Mouse (Mus musculus) spleen, adult 2 months (tissue): ENCODE measurements at regions not wholly inside any gene's neighbourhood (a gene's known extent, or its start where the extent isn't known, plus 50 kb on each side); places are given as distances from the start of the nearest gene placed in this dataset.

Experiments
- DNase-seq, 2 experiments: peaks; one replicate each; pipeline versions ENCODE4 v3.0.0 to v3.0.0-alpha.2; 2012 to 2021; ENCODE audit warnings: low spot score in 2 of 2, low read depth in 1 of 2
- H3K27ac ChIP-seq: fragments of 200-500 bp; 2 replicates; pipeline ENCODE4 v1.5.1; 2012; ENCODE audit warnings: low read length, inconsistent platforms; ENCODE audit not compliant: insufficient read depth
- H3K27me3 ChIP-seq: fragments of 200-500 bp; 2 replicates; pipeline ENCODE4 v1.6.1; 2012; ENCODE audit warnings: mild to moderate bottlenecking, moderate library complexity, low read length, inconsistent platforms; ENCODE audit not compliant: control insufficient read depth, insufficient read depth
- H3K36me3 ChIP-seq: fragments of 200-500 bp; 2 replicates; pipeline ENCODE4 v1.6.1; 2012; ENCODE audit warnings: mild to moderate bottlenecking, low read length, inconsistent platforms; ENCODE audit not compliant: control insufficient read depth, insufficient read depth
- H3K4me1 ChIP-seq: fragments of 200-500 bp; 2 replicates; pipeline ENCODE4 v1.6.1; 2011; ENCODE audit warnings: inconsistent platforms; ENCODE audit not compliant: control insufficient read depth, insufficient read depth, insufficient read length
- H3K4me3 ChIP-seq: fragments of 200-500 bp; 2 replicates; pipeline ENCODE4 v1.5.1; 2011; ENCODE audit warnings: mild to moderate bottlenecking, inconsistent platforms; ENCODE audit not compliant: insufficient read depth, insufficient read length; ENCODE audit errors: extremely low read depth
- CTCF ChIP-seq: fragments of 200-500 bp; IDR thresholded peaks from 2 replicates; pipeline ENCODE4 v1.5.1; 2011; ENCODE audit warnings: mild to moderate bottlenecking, inconsistent platforms; ENCODE audit not compliant: insufficient read depth, insufficient read length, insufficient replicate concordance; ENCODE audit errors: extremely low read depth
- POLR2A ChIP-seq: fragments of 200-500 bp; IDR thresholded peaks from 2 replicates; pipeline ENCODE4 v1.6.1; 2011; ENCODE audit warnings: low read depth, low read length, inconsistent platforms
- WGBS: fragments of 180-500 bp; shearing (Covaris S2); methylation state at CpG from one replicate; pipeline ENCODE4 v1.1.7; 2018; 5-methylcytosine and 5-hydroxymethylcytosine counted together

DNA sequence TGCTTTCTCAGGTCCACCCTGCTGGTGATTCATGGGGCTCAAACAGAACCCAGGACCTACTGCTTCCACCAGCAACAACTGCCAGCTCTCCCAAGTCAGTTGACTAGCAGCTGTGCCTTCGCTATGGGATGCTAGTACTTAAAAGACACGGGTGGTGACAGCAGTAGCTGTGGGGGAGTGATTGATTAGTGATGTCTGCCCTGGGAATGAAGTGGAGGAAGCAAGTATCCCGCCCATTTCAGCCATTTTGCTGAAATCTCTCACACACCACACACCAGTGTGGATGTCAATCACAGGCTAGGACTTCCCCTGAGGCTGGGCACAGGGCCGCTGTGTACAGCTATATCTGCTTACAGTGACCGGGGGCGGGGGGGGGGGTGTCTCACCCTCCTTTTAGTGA is 153.2 kb downstream of the Matn1 start:
- no peak for TF ChIP-seq CTCF
- TF ChIP-seq POLR2A: no peak
- Histone ChIP-seq H3K4me1 (no peaks in the 10 kb centered on the region), H3K36me3 (no peaks in the 10 kb centered on the region), H3K27ac (no peak overlapping the region), H3K27me3 (no peaks in the 10 kb centered on the region), H3K4me3 (no peak overlapping the region)
- DNase-seq: no peak
- 55% methylated on average over 6 of the region's 6 CpGs for WGBS

DNA sequence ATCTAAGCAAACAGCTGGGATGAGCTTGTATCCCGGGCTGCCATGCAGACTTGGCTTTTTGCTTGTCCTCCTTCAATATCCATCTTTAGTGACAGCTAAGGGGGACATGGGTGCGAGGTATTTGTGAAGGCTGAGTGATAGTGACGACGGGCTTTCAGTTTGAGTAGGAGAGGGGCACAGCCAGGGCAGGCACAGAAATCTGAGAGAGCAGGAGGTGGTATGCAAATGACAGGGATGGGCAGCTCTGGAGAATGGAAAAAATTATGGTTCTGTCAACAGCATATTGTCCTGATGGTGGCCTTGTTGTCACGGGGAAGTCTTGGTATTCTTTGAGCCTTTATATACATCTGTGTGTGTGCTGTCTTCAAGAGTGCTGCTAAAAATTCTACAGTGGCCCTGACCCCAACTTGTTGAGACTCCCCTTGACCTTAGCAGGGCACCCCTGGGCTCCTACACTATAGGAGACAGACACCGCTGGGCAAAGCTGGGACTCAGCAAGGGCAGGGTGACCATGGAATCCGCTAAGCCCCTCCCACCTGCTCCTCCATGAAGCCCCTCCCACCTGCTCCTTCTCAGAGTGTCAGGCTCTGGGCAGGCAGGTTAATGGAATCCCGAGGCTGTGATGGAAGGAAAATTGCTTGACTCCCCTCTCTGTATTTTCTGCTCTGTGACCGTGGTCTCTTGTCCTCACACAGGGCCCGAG is 156.1 kb downstream of the Matn1 start:
- no peak overlapping the region for H3K27ac ChIP-seq
- no peaks in the 10 kb centered on the region for H3K4me1 ChIP-seq
- no peak overlapping the region for H3K4me3 ChIP-seq
- H3K27me3 ChIP-seq: no peaks in the 10 kb centered on the region
- DNase-seq: no peak
- WGBS: 58% methylated on average over 10 of the region's 10 CpGs
- no peaks in the 10 kb centered on the region for H3K36me3 ChIP-seq
- TF ChIP-seq CTCF: no peak
- no peak for TF ChIP-seq POLR2A

DNA sequence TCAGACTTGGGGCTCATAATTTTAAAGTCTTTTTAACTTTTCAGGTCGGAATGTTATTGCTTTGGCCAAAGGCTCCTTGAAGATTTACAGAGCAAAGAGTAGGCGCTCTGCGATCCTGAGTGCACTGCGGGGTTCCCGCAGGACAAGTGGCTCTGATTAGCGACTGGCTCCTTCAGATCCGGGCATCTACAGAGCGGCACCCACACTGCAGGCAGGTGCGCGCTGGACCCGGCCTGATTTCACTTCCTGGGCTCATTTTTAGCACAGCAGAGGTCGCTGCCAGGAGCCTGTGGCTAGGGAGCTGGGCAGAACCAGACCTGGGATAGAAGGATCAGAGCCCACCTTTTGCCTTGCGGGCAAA is 156.6 kb downstream of the Matn1 start:
- no peaks in the 10 kb centered on the region for H3K36me3 ChIP-seq
- H3K27ac ChIP-seq: no peak overlapping the region
- WGBS: 36% methylated on average over 13 of the region's 13 CpGs
- no peak overlapping the region for H3K4me3 ChIP-seq
- no peaks in the 10 kb centered on the region for H3K27me3 ChIP-seq
- no peak for TF ChIP-seq CTCF
- TF ChIP-seq POLR2A: no peak
- H3K4me1 ChIP-seq: no peaks in the 10 kb centered on the region
- DNase-seq: no peak

DNA sequence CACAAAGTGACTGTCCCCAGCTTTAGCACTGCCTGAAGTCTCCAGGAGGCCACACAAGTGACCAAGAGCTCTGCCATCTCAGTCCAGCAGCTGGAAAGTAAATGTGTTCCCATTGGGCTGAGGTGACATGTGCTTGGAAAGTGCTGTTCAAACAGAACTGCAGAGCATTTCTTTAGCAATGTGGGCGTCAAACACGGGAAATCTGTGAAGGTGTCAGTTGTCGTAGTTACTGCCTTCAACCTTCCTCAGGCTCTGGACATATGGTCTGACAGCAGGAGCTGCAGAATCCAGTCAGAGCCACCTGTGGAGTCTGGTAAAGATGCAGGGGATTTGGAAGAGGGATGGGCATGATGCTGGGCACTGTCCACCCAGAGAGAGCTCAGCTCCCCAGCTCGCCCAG is 158.0 kb downstream of the Matn1 start:
- WGBS: 79% methylated on average over 4 of the region's 4 CpGs
- DNase-seq: no peak
- Histone ChIP-seq H3K4me1 (no peaks in the 10 kb centered on the region), H3K27ac (no peak overlapping the region), H3K4me3 (no peak overlapping the region), H3K36me3 (no peaks in the 10 kb centered on the region), H3K27me3 (no peaks in the 10 kb centered on the region)
- TF ChIP-seq CTCF (no peak), POLR2A (no peak)

DNA sequence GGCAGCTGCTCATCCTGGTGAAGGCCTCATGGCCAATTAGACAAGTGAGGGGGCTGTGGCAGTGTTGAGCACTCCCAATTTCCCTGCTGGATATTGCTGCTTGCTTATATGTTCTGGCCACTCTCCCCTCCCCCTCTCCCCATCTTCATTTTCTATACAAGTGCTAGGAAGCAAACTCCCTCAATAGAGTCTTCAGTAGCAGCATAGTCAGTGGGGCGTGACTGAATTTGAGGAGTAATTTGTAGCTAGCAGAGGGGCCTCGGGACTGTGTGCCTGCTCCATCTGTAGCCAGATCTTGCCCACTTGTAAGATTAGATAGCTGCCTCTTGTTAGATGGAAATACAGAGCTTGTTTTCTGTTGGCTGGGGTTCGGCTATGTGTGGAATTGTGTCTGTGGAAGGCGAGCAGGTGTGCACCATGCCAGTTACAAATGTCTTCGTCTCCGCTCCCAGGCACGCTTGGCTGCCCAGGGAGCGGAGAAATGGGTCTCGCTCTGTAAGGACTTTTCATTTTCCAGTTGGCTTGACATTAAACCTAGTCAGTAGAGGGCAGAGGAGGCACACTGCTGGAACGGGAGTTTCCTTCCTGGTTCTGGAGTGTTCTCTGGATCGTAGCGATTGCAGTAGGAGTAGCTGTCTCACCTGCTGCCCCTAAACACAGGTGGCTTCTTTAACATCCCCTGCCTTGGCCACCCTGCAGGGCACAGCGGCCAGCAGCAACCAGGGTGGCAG is 163.1 kb downstream of the Matn1 start:
- no peak overlapping the region for H3K4me3 ChIP-seq
- no peak overlapping the region for H3K27ac ChIP-seq
- H3K27me3 ChIP-seq: no peaks in the 10 kb centered on the region
- no peaks in the 10 kb centered on the region for H3K36me3 ChIP-seq
- H3K4me1 ChIP-seq: no peaks in the 10 kb centered on the region
- 86% methylated on average over 13 of the region's 13 CpGs for WGBS
- no peak for DNase-seq
- TF ChIP-seq POLR2A (no peak), CTCF (no peak)

DNA sequence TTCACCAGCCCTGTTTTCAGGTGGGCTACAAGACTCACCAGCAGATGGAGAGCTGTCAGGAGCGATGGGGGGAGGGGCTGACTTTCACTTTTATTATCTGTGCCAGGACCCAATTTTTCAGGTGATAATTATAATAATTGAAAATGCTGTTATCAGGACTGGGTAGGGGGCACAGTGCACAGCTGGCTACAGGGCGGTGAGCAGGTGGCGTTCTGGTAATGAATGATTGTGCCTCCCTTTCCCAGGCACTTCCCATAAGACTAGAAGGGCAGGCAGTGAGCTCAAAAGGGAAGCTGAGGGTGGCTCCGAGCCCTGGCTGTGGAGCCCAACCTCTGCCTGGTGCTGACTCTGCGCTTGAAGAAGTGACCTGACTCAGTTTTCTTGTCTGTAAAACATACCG is 168.4 kb downstream of the Matn1 start:
- DNase-seq: no peak
- H3K27ac ChIP-seq: no peak overlapping the region
- 67% methylated on average over 6 of the region's 6 CpGs for WGBS
- H3K27me3 ChIP-seq: no peaks in the 10 kb centered on the region
- H3K36me3 ChIP-seq: no peaks in the 10 kb centered on the region
- H3K4me3 ChIP-seq: no peak overlapping the region
- no peaks in the 10 kb centered on the region for H3K4me1 ChIP-seq
- TF ChIP-seq POLR2A (no peak), CTCF (no peak)

DNA sequence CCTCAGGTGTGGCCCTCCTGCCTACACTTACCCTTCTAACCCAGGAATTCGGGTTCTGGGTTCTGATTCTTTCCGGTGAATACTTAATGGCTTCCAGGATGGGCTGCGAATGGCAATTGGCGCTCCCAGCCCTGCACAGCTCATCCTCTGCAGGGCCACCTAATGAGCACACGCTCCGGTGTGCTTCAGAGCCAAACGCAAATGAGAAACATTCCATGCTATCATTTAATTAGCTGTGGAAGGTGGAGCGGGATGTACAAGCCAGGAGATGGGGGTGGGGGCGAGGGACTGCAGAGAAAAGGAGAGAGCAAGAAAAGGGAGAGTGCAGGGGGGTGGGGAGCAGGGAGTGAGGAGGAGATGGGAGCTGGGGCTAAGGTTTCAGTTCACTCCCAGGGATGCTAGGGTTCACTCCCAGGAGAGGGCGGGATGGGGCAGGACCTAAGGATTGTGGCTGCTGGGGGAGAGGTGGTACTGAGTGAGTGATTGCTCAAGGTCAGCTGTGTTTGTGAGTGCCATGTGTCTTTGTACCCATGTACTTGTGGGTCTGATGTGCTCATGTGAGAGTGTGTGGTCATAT is 169.6 kb downstream of the Matn1 start:
- no peak overlapping the region for H3K27ac ChIP-seq
- no peaks in the 10 kb centered on the region for H3K36me3 ChIP-seq
- H3K4me1 ChIP-seq: no peaks in the 10 kb centered on the region
- no peaks in the 10 kb centered on the region for H3K27me3 ChIP-seq
- no peak for DNase-seq
- no peak overlapping the region for H3K4me3 ChIP-seq
- 59% methylated on average over 10 of the region's 10 CpGs for whole genome bisulfite sequencing
- TF ChIP-seq CTCF (no peak), POLR2A (no peak)
